Mouse (Mus musculus): Measurements from ENCODE around the gene Fndc9.

- TF ChIP-seq POLR2A (IDR thresholded peaks at IDR 0.05; ENCODE audit: low read depth, low read length) (no peak), CTCF (IDR thresholded peaks at IDR 0.05; ENCODE audit: extremely low read depth, insufficient read length, insufficient replicate concordance, low read depth, low read length) (no peak)
These were observed 10.0 kb upstream of the Fndc9 start for GRCm38 (mm10) chr11:46225345-46225744.

All from small intestine, adult 2 months (tissue).